Mouse (Mus musculus) cortical plate, adult 2 months (tissue): Measurements from ENCODE around the gene Enkd1. TPM values are rescaled to one million over a fixed set of nuclear protein-coding genes. Genes with fewer than 3 reads are reported as not detected.

Experiments
- H3K27ac ChIP-seq: fragments of 200-500 bp; 2 replicates; pipeline ENCODE4 v1.5.1; 2012; ENCODE audit warnings: low read length, control low read depth, inconsistent platforms; ENCODE audit not compliant: insufficient read depth
- H3K4me1 ChIP-seq: fragments of 200-500 bp; 2 replicates; pipeline ENCODE4 v1.6.1; 2011; ENCODE audit warnings: low read length; ENCODE audit not compliant: control insufficient read depth, insufficient read depth
- H3K4me3 ChIP-seq: fragments of 200-500 bp; 2 replicates; pipeline ENCODE4 v1.5.1; 2011; ENCODE audit warnings: mild to moderate bottlenecking, low read length, control low read depth; ENCODE audit not compliant: insufficient read depth
- CTCF ChIP-seq: fragments of 200-500 bp; IDR thresholded peaks from 2 replicates; pipeline ENCODE4 v1.5.1; 2011; ENCODE audit warnings: mild to moderate bottlenecking, control low read depth, low read length; ENCODE audit not compliant: insufficient read depth; ENCODE audit errors: extremely low read depth
- POLR2A ChIP-seq: fragments of 200-500 bp; IDR thresholded peaks from 2 replicates; pipeline ENCODE4 v1.6.1; 2011; ENCODE audit warnings: mild to moderate bottlenecking, low read length, control low read depth; ENCODE audit not compliant: insufficient read depth; ENCODE audit errors: extremely low read depth
- polyA plus RNA-seq: library from polyadenylated mRNA; depleted of rRNA; stranded (reverse); fragments of >200 nt; gene quantifications from 2 replicates; pipeline ENCODE4 v1.2.3, GENCODE M21; 2012

Gene Enkd1
- polyA plus RNA-seq, 1 experiment: 16.4 TPM

DNA sequence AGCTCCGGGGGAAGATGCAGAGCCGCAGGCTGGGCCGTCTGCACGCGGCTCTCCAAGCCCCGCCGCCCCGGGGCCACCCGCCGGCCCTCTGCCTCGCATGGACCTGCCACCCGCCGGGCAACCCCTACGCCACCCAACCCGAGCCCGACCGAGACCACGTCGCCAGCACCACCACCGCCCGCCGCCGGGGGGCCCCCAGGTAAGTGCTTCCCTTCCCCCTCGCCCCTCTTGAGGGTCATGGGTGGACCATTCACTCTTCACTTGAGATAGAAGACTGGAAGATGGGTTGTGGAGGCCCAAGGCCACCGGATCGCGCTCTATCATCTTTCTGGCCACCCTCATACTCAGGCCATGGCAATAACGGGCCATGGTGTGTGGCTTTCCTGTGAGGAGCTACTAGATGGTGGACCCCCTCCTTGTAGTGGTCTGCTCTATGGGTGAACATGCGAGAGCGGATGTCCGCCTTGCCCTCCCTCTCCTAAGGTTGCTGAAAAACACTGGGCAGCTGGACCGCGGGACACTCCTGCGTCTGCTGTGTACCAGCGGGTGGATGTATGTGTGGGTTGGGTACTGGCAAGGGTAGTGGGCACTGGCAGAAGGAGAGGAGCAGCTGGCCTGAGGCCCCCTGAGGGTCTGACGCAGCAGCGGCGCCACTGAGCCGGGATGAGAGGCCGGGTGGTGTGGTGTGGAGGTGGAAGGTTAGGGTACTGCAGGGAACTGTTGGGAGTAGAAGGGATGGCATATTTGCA is 13.8 kb downstream of the Enkd1 start:
- no peak for TF ChIP-seq CTCF
- no peak for TF ChIP-seq POLR2A
- Histone ChIP-seq H3K27ac (peak overlapping the region; percentile 87), H3K4me1 (no peaks in the 10 kb centered on the region), H3K4me3 (peak overlapping the region; percentile 100)

DNA sequence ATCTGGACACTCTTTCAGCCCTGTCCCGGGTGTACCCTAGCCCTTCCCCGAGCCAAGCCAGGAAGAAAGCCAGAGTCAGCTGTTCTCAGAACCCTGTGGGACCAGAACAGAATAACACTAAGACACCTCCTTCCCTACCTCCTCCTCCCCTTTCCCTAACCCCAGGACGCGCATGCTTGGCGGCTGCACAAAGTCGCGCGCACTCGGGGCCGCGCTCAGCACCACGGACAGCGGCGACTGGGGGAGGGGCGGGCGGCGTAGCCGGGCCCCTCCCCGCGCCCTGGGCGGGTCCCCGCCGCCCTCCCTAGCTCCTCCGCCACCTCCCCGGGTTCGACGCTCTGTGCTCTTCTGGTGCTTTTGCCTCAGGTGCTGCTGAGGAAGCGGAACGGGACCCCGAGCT is 14.4 kb downstream of the Enkd1 start:
- no peaks in the 10 kb centered on the region for H3K4me1 ChIP-seq
- TF ChIP-seq CTCF: no peak
- TF ChIP-seq POLR2A: no peak; the same call in 1 of the 2 replicates
- peak overlapping the region; percentile 100 for H3K4me3 ChIP-seq
- H3K27ac ChIP-seq: peak overlapping the region; percentile 87; the same call in 1 of the 2 replicates

DNA sequence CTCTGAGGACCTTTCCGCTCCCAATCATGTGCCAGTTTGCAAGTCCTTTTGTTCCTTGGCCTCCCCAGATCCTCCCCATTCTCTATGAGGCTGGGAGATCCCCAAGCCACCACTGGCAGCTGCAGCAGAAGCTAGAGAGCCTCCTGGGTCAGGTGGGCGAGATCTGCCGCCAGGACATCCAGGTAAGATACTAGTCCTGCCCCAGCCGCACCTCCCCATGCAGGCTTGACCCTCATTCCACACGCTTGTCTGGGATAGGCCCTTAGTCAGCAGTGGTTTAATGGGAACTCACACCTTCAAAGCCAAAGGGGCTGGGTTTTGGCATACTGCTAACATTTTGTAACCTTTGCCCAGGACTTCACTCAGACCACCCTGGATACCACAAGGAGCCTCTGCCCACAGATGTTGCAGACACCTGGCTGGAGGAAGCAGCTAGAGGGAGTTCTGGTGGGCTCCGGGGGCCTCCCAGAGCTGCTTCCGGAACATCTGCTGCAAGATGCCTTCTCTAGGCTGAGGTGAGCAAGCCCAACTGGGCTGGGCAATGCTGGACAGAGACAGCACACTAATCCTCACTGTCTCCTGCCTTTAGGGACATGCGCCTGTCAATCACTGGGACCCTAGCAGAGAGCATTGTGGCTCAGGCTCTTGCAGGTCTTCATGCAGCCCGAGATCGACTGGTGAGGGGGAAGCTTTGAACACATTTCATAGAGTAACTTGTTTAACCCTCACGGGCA is 15.4 kb downstream of the Enkd1 start:
- Histone ChIP-seq H3K4me1 (no peaks in the 10 kb centered on the region), H3K4me3 (no peak overlapping the region), H3K27ac (no peak overlapping the region)
- TF ChIP-seq POLR2A (no peak), CTCF (no peak)

DNA sequence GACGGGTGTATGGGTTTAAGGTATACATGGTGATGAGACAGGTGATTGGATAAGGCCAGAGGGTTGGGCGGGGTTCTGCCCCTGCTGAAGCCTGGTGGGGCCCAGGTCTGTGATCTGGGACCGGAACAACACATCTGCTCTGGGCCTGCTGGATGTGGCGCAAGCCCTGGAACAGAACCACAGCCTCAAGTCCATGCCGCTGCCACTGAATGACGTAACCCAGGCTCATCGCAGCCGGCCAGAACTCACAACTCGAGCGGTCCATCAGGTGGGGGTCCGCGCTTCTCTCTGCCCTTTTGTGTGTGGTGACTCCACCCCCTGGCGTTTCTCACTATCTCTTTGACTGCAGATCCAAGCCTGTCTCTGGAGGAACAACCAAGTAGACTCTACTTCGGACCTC is 17.0 kb downstream of the Enkd1 start:
- no peak for TF ChIP-seq POLR2A
- TF ChIP-seq CTCF: no peak
- H3K4me1 ChIP-seq: no peaks in the 10 kb centered on the region
- H3K27ac ChIP-seq: no peak overlapping the region
- no peak overlapping the region for H3K4me3 ChIP-seq

DNA sequence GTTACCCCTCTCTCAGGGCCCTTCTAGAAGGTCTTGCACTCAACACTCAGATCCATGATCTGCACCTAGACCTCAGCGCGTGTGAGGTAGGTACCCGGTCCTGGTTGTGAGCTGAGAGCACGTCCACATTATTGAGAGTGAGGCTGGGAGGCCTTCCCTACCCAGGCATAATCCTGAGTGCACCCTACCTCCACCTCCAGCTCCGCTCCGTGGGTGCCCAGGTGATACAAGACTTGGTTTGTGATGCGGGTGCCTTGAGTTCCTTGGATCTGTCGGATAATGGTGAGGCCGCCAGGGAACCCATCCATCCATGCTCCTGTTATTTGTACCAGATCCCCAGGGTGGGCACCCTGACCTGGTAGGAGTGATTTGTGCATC is 18.0 kb downstream of the Enkd1 start:
- no peaks in the 10 kb centered on the region for H3K4me1 ChIP-seq
- no peak overlapping the region for H3K27ac ChIP-seq
- TF ChIP-seq POLR2A (no peak), CTCF (no peak)
- no peak overlapping the region for H3K4me3 ChIP-seq

DNA sequence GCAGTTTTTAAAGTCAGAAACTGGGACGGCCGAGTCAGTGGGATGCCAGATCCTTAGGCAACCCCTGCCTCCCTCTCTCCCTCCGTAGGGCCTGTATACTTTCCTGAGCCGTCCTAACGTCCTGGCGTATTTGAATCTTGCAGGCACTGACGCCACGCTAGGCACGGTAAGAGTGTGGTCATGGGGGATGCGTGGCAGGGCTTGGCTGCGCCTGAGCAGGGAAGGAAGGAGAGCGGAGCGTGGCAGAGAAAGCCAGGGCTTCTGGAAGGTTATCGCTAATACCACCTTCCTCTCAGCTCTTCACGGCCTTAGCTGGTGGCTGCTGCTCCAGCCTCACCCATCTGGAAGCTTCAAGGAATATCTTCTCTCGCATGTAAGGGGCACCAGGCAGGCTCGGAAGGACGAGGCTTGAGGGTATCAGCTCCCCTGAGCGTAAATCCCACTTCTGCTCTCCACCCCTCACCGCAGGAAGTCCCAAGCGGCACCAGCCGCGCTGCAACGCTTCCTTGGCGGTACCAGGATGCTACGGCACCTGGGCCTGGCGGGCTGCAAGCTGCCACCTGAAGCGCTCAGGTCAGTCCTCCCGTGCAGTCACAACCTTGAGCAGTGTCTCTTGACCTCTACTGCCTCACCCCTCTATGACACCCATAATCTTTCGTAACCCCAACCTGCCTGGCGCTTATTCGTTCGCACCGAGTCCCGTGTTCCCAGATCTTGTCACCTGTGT is 18.6 kb downstream of the Enkd1 start:
- H3K4me1 ChIP-seq: no peaks in the 10 kb centered on the region
- H3K27ac ChIP-seq: no peak overlapping the region
- no peak overlapping the region for H3K4me3 ChIP-seq
- TF ChIP-seq CTCF: no peak
- TF ChIP-seq POLR2A: no peak

DNA sequence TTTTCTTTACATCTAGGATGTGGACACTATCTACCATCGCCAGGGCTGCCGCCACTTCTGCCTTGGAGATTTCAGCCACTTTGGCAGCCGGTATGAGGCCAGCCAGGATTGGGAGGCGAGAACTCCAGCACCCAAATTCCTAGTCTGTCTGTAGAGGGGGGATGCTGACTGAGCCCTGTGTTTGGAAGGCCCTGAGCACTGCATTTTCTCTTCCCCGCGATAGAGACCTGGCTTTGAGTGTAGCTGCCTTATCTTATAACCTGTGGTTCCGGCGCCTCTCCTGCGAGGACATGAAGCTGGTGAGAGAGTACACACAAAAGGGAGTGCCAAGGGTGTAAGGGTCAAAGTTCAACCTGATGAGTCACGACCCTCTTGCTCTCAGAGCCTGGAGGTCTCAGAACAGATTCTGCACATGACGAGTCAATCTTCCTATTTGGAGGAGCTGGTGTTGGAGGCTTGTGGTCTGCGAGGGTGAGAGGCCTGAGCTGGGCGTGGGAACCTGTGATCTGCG is 19.7 kb downstream of the Enkd1 start:
- no peak for TF ChIP-seq CTCF
- TF ChIP-seq POLR2A: no peak
- no peak overlapping the region for H3K27ac ChIP-seq
- no peak overlapping the region for H3K4me3 ChIP-seq
- no peaks in the 10 kb centered on the region for H3K4me1 ChIP-seq

DNA sequence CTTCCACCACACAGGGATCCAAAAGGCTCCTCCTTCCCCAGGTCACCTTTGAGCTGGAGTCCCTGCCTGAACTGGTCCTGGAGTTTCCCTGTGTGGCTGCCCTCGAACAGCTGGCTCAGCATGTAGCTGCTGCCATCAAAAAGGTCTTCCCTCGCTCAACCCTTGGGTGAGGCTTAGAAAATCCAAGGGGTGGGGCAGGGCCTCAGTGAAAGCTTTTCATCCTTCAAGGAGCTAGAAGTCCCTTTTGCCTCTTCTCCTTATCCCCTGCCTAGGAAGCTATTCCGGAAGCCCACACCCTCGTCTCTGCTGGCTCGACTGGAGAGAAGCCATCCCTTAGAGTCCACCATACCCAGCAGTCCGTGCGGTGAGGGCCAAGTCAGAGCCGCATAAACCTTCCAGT is 20.5 kb downstream of the Enkd1 start:
- Histone ChIP-seq H3K4me3 (no peak overlapping the region), H3K4me1 (no peaks in the 10 kb centered on the region), H3K27ac (no peak overlapping the region)
- no peak for TF ChIP-seq CTCF
- no peak for TF ChIP-seq POLR2A

DNA sequence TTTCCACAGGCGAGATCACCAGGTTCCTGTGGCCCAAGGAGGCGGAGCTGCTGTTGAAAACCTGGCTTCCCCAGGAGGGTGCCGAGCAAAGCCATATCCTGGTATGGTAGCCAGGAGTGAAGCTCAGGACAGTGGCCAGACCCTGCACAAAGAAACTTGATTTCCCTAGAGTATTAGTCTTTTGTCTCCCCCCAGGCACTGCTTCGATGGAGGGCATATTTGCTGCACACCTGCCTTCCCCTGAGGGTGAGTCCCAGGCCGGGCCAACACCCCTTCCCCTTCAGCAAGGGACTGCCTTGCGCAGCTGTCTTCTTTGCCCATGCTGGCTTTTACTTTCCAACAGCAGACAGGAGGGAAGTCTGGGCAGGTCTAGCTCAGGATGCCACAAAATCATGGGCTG is 21.5 kb downstream of the Enkd1 start:
- no peak for TF ChIP-seq POLR2A
- TF ChIP-seq CTCF: no peak
- no peak overlapping the region for H3K4me3 ChIP-seq
- no peak overlapping the region for H3K27ac ChIP-seq
- H3K4me1 ChIP-seq: no peaks in the 10 kb centered on the region

DNA sequence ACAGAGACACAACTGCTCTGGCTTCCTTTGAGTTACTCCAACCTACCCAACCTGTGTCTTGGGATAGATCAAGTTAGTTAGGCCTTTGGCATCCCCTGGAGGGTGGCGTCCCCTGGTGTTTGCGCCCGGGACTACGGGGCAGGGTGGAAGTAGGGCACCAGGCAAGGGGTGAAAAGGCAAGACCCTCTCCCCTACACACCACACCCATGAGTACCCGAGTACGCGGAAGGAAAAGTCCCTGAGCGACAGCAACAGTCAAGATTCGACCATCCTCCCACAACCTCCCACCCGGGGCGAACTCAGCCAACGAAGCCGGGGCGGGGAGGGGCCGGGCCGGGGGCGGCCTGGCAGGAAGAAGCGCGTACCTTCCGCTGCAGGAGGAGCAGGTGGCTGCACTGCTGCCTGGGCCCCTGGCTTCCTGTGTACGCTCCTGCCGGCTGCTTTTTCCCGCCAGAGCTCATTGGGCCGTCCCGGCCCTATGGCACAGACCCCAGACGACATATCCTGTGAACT is 22.2 kb downstream of the Enkd1 start, which contains the start of gene Carmil2:
Gene Carmil2, plus strand, starts transcription at position 479 of the 513 bp plus-strand sequence.
- no peak within 1 kb of the TSS for H3K4me3 ChIP-seq
- H3K4me1 ChIP-seq: no peaks in the 10 kb centered on the region
- no peak within 1 kb of the TSS for H3K27ac ChIP-seq
- peak; percentile 62 for TF ChIP-seq CTCF
- no peak for TF ChIP-seq POLR2A
